Mouse (Mus musculus): ENCODE results near the gene Gm20388. TPM values are rescaled to one million over a fixed set of nuclear protein-coding genes. Genes with fewer than 3 reads are reported as not detected.

Gene Gm20388
- total and polyA plus RNA-seq, 2 experiments from 2014 or later: 17.3 TPM; not detected in 1

DNA sequence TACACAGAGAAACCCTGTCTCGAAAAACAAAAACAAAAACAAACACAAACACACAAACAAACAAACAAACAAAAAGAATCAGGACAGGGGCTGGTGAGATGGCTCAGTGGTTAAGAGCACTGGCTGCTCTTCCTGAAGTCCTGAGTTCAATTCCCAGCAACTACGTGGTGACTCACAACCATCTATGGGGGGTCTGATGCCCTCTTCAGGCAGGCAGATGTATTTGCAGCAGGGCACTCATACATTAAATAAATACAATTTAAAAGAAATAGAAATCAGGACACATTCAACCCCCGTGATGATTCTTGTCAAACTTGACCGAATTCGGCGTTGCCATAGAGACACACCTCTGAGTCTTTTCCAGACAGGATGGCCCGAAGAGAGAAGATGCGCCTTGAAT is 296.7 kb downstream of the Gm20388 start:
- no peak overlapping the region for H3K9ac ChIP-seq (replicated peaks; ENCODE audit: low read depth, low read length)
- ATAC-seq (ENCODE audit: insufficient read depth, low read depth) (no peak), DNase-seq (ENCODE audit: low spot score) (no peak)
- no peak overlapping the region for H3K27ac ChIP-seq (ENCODE audit: low read depth)
- 90% methylated on average over 8 of the region's 8 CpGs for WGBS
- peaks cover 22% of the 10 kb centered on the region for H3K4me1 ChIP-seq (ENCODE audit: control insufficient read depth, insufficient read depth)
- TF ChIP-seq EP300 (IDR thresholded peaks at IDR 0.05; ENCODE audit: low read depth) (no peak), CTCF (IDR thresholded peaks at IDR 0.05; ENCODE audit: low read depth) (no peak)
- no peaks in the 10 kb centered on the region for H3K9me3 ChIP-seq (replicated peaks; ENCODE audit: control insufficient read depth, low read length)
- no peak overlapping the region for H3K4me3 ChIP-seq (ENCODE audit: low read depth, low read length)
- H3K4me2 ChIP-seq (ENCODE audit: low read depth, low read length): no peak overlapping the region
- H3K27me3 ChIP-seq (ENCODE audit: control insufficient read depth, insufficient read depth, low read length): no peaks in the 10 kb centered on the region
- no peaks in the 10 kb centered on the region for H3K36me3 ChIP-seq (replicated peaks; ENCODE audit: control insufficient read depth, insufficient read depth, low read length)

DNA sequence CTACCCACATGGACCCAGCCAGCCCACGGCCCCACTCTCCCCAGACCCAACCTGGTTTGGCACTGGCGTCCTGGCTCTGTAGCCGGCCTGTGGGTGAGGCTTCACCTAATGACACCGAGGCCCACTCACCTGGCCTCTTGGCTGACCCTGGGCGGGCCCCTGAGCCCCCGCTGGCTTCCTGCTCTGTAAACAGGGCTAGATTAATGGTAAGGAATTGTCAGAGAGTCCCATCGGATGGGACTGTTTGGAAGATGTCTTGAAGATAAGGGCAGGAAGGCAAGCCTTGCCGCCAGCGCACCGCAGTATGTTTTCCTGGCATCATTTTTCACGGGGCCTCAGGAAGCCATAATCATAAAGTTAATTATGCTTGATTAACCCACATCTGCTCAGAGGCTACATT is 297.5 kb downstream of the Gm20388 start:
- DNase-seq (ENCODE audit: low spot score): no peak
- Histone ChIP-seq H3K36me3 (replicated peaks; ENCODE audit: control insufficient read depth, insufficient read depth, low read length) (no peaks in the 10 kb centered on the region), H3K4me3 (ENCODE audit: low read depth, low read length) (no peak overlapping the region), H3K9me3 (replicated peaks; ENCODE audit: control insufficient read depth, low read length) (no peaks in the 10 kb centered on the region), H3K4me1 (ENCODE audit: control insufficient read depth, insufficient read depth) (peaks cover 22% of the 10 kb centered on the region), H3K27ac (ENCODE audit: low read depth) (no peak overlapping the region), H3K4me2 (ENCODE audit: low read depth, low read length) (no peak overlapping the region), H3K9ac (replicated peaks; ENCODE audit: low read depth, low read length) (no peak overlapping the region), H3K27me3 (ENCODE audit: control insufficient read depth, insufficient read depth, low read length) (no peaks in the 10 kb centered on the region)
- whole genome bisulfite sequencing: 66% methylated on average over 11 of the region's 11 CpGs
- TF ChIP-seq EP300 (IDR thresholded peaks at IDR 0.05; ENCODE audit: low read depth) (no peak), CTCF (IDR thresholded peaks at IDR 0.05; ENCODE audit: low read depth) (no peak)
- no peak for ATAC-seq (ENCODE audit: insufficient read depth, low read depth)

DNA sequence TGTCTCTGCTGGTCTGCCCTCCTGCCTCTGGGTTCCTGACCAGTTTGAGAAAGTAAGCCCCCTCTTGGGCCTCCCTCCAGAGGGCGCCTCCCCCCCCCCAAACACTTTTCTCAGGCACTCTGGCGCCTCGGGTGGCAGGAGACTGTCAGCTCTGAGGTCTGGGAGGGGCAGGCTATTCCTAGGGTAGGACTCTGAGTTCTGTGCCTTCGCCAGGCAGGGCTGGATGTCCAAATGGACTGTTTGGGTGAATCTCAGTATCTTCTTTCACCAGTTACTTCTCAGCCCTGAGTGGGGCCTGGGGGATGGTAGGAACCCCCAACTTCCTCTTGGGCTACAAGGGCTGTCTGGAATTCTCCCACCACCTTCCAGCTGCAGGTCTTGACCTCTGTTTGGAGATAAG is 300.7 kb downstream of the Gm20388 start:
- ATAC-seq (ENCODE audit: insufficient read depth, low read depth) (no peak), DNase-seq (ENCODE audit: low spot score) (peak; percentile 17)
- H3K9ac ChIP-seq (replicated peaks; ENCODE audit: low read depth, low read length): no peak overlapping the region
- no peaks in the 10 kb centered on the region for H3K27me3 ChIP-seq (ENCODE audit: control insufficient read depth, insufficient read depth, low read length)
- no peak overlapping the region for H3K4me3 ChIP-seq (ENCODE audit: low read depth, low read length)
- no peaks in the 10 kb centered on the region for H3K36me3 ChIP-seq (replicated peaks; ENCODE audit: control insufficient read depth, insufficient read depth, low read length)
- TF ChIP-seq CTCF (IDR thresholded peaks at IDR 0.05; ENCODE audit: low read depth): peak; percentile 56
- TF ChIP-seq EP300 (IDR thresholded peaks at IDR 0.05; ENCODE audit: low read depth): no peak
- H3K27ac ChIP-seq (ENCODE audit: low read depth): no peak overlapping the region
- no peak overlapping the region for H3K4me2 ChIP-seq (ENCODE audit: low read depth, low read length)
- 17% methylated on average over 3 of the region's 4 CpGs for WGBS
- no peaks in the 10 kb centered on the region for H3K9me3 ChIP-seq (replicated peaks; ENCODE audit: control insufficient read depth, low read length)
- peaks cover 25% of the 10 kb centered on the region for H3K4me1 ChIP-seq (ENCODE audit: control insufficient read depth, insufficient read depth)

DNA sequence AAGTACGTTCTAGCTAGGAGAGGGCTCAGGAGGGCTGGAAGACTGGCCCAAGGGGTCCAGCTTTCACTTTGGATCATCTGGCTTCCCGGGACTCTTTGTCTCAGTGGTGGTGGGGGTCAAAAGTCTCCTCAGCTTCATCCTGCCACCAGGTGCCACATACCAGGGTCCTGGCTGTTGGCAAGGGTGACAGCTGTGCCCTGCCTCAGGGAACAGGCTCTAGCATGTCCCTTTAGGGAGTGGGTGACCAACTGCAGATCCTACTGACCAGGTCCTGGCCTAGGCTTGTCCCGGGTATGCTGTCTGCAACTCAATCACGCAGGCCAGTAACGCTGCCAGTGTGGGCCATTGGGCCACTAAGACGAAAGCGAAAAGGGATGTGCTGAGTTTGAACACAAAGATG is 302.0 kb downstream of the Gm20388 start:
- ATAC-seq (ENCODE audit: insufficient read depth, low read depth) (no peak), DNase-seq (ENCODE audit: low spot score) (no peak)
- Histone ChIP-seq H3K36me3 (replicated peaks; ENCODE audit: control insufficient read depth, insufficient read depth, low read length) (no peaks in the 10 kb centered on the region), H3K4me2 (ENCODE audit: low read depth, low read length) (no peak overlapping the region), H3K27me3 (ENCODE audit: control insufficient read depth, insufficient read depth, low read length) (no peaks in the 10 kb centered on the region), H3K9ac (replicated peaks; ENCODE audit: low read depth, low read length) (no peak overlapping the region), H3K4me3 (ENCODE audit: low read depth, low read length) (no peak overlapping the region), H3K9me3 (replicated peaks; ENCODE audit: control insufficient read depth, low read length) (no peaks in the 10 kb centered on the region), H3K27ac (ENCODE audit: low read depth) (no peak overlapping the region), H3K4me1 (ENCODE audit: control insufficient read depth, insufficient read depth) (peaks cover 27% of the 10 kb centered on the region)
- WGBS: 90% methylated on average over 7 of the region's 7 CpGs
- no peak for TF ChIP-seq EP300 (IDR thresholded peaks at IDR 0.05; ENCODE audit: low read depth)
- TF ChIP-seq CTCF (IDR thresholded peaks at IDR 0.05; ENCODE audit: low read depth): no peak

DNA sequence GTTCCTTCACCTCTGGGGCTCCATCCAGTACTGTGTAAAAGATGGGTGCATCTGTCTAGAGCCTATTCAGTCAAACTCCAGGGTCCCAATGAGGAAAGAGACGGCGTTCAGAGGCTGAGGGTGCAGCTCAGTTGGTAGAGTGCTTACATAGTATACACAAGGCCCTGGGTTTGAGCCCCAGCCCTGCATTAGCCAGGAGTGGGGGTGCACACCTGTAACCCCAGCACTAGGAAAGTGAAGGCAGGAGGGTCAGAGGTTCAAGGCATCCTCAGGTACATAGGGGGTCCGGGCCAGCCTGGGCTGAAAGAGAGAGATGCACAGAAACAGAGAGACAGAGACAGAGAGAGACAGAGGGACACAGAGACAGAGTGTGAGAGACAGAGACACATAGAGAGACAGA is 302.6 kb downstream of the Gm20388 start:
- no peak overlapping the region for H3K4me2 ChIP-seq (ENCODE audit: low read depth, low read length)
- TF ChIP-seq CTCF (IDR thresholded peaks at IDR 0.05; ENCODE audit: low read depth): no peak
- TF ChIP-seq EP300 (IDR thresholded peaks at IDR 0.05; ENCODE audit: low read depth): no peak
- no peaks in the 10 kb centered on the region for H3K9me3 ChIP-seq (replicated peaks; ENCODE audit: control insufficient read depth, low read length)
- H3K4me3 ChIP-seq (ENCODE audit: low read depth, low read length): no peak overlapping the region
- H3K4me1 ChIP-seq (ENCODE audit: control insufficient read depth, insufficient read depth): peaks cover 27% of the 10 kb centered on the region
- no peak for ATAC-seq (ENCODE audit: insufficient read depth, low read depth)
- DNase-seq (ENCODE audit: low spot score): no peak
- no peak overlapping the region for H3K9ac ChIP-seq (replicated peaks; ENCODE audit: low read depth, low read length)
- WGBS: 95% methylated on average over 3 of the region's 3 CpGs
- H3K27ac ChIP-seq (ENCODE audit: low read depth): no peak overlapping the region
- H3K27me3 ChIP-seq (ENCODE audit: control insufficient read depth, insufficient read depth, low read length): no peaks in the 10 kb centered on the region
- H3K36me3 ChIP-seq (replicated peaks; ENCODE audit: control insufficient read depth, insufficient read depth, low read length): no peaks in the 10 kb centered on the region

DNA sequence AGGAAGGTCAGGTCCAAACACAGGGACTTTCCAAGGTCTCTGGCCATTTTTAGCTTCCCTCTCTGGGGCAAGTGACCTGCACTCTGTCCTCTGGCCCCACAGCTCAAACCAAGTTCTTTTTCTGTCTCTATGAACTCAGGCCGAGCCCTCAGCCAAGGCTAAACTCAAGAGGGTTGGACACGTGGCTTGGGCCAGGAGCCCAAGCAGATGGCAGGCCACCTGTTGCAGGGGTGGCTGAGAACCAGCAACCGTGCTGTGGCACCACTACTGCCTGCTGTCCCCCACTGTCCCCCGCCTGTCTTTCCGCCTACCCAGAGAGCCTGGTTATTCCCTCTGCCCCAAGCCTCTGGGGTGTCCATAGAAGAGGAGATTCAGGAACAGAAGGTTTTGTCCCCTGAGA is 303.3 kb downstream of the Gm20388 start:
- Histone ChIP-seq H3K36me3 (replicated peaks; ENCODE audit: control insufficient read depth, insufficient read depth, low read length) (no peaks in the 10 kb centered on the region), H3K4me1 (ENCODE audit: control insufficient read depth, insufficient read depth) (peaks cover 27% of the 10 kb centered on the region), H3K4me2 (ENCODE audit: low read depth, low read length) (no peak overlapping the region), H3K9ac (replicated peaks; ENCODE audit: low read depth, low read length) (no peak overlapping the region), H3K4me3 (ENCODE audit: low read depth, low read length) (no peak overlapping the region), H3K27me3 (ENCODE audit: control insufficient read depth, insufficient read depth, low read length) (no peaks in the 10 kb centered on the region), H3K27ac (ENCODE audit: low read depth) (no peak overlapping the region), H3K9me3 (replicated peaks; ENCODE audit: control insufficient read depth, low read length) (no peaks in the 10 kb centered on the region)
- DNase-seq (ENCODE audit: low spot score): peak; percentile 72
- ATAC-seq (ENCODE audit: insufficient read depth, low read depth): peak; percentile 67
- 46% methylated on average over 5 of the region's 5 CpGs for WGBS
- no peak for TF ChIP-seq CTCF (IDR thresholded peaks at IDR 0.05; ENCODE audit: low read depth)
- TF ChIP-seq EP300 (IDR thresholded peaks at IDR 0.05; ENCODE audit: low read depth): no peak
